Mouse (Mus musculus) thymus, adult 2 months (tissue): ENCODE results near the gene Qrich2. TPM values are rescaled to one million over a fixed set of nuclear protein-coding genes. Genes with fewer than 3 reads are reported as not detected.
"Not testable (repeated sequence)": the region's sequence is repeated elsewhere in the genome, so short reads cannot be mapped to it uniquely, and the experiment has no call there.

Experiments used
- DNase-seq: peaks from one replicate; pipeline ENCODE4 v3.0.0; 2021
- H3K27ac ChIP-seq: fragments of 200-500 bp; 2 replicates; pipeline ENCODE4 v1.5.1; 2012; ENCODE audit warnings: low read length, control low read depth; ENCODE audit not compliant: control insufficient read depth, insufficient read depth
- H3K27me3 ChIP-seq: fragments of 200-500 bp; 2 replicates; pipeline ENCODE4 v1.6.1; 2012; ENCODE audit warnings: mild to moderate bottlenecking, low read length, moderate library complexity, mixed read lengths; ENCODE audit not compliant: control insufficient read depth, insufficient read depth
- H3K36me3 ChIP-seq: fragments of 200-500 bp; 2 replicates; pipeline ENCODE4 v1.6.1; 2012; ENCODE audit warnings: mild to moderate bottlenecking, low read length, moderate library complexity; ENCODE audit not compliant: control insufficient read depth, insufficient read depth
- H3K4me1 ChIP-seq: fragments of 200-500 bp; replicated peaks from 2 replicates; pipeline ENCODE4 v1.6.1; 2012; ENCODE audit warnings: low read length; ENCODE audit not compliant: control insufficient read depth, insufficient read depth
- H3K4me3 ChIP-seq: fragments of 200-500 bp; 2 replicates; pipeline ENCODE4 v1.5.1; 2012; ENCODE audit warnings: mild to moderate bottlenecking, low read length, control low read depth, moderate library complexity; ENCODE audit not compliant: control insufficient read depth, insufficient read depth
- CTCF ChIP-seq: fragments of 200-500 bp; IDR thresholded peaks from 2 replicates; pipeline ENCODE4 v1.5.1; 2012; ENCODE audit warnings: mild to moderate bottlenecking, control low read depth, low read length, moderate library complexity, borderline replicate concordance; ENCODE audit not compliant: control insufficient read depth, poor library complexity, insufficient read depth; ENCODE audit errors: extremely low read depth
- POLR2A ChIP-seq: fragments of 200-500 bp; IDR thresholded peaks from 2 replicates; pipeline ENCODE4 v1.6.1; 2012; ENCODE audit warnings: mild to moderate bottlenecking, low read length, control low read depth, moderate library complexity; ENCODE audit not compliant: control insufficient read depth, poor library complexity, insufficient read depth; ENCODE audit errors: extremely low read depth
- WGBS: fragments of 180-500 bp; shearing (Covaris S2); methylation state at CpG from one replicate; pipeline ENCODE4 v1.1.7; 2018; 5-methylcytosine and 5-hydroxymethylcytosine counted together
- polyA plus RNA-seq: library from polyadenylated mRNA; depleted of rRNA; stranded (reverse); fragments of >200 nt; gene quantifications from 2 replicates; pipeline ENCODE4 v1.2.3, GENCODE M21; 2012

The Qrich2 gene
- polyA plus RNA-seq, 1 experiment: 0.24 TPM

DNA sequence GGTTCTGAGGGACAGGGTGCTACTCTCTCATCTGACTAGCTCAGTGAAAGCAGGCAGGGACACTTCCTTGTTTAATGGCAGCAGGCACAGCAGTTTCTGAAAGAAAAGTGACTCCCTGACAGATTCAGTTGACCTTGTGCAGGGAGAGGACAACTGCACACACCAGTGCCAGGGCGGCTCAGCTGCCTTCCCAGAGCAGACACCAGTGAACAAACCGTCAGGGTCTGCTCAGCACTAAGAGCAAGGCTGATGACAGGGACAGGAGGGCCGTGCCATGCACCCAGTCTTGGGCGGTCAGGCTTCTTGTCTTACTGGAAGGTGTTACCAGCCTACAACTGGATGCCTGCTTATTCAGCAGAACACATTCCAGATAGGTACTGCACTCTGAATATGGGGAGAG lies 4.9 kb upstream of the Qrich2 start:
- H3K27ac ChIP-seq: no peak overlapping the region
- peaks cover 31% of the 10 kb centered on the region for H3K36me3 ChIP-seq
- 95% methylated on average over 4 of the region's 4 CpGs for WGBS
- no peaks in the 10 kb centered on the region for H3K27me3 ChIP-seq
- H3K4me1 ChIP-seq: no peaks in the 10 kb centered on the region
- H3K4me3 ChIP-seq: no peak overlapping the region
- TF ChIP-seq CTCF (no peak), POLR2A (no peak)
- no peak for DNase-seq

DNA sequence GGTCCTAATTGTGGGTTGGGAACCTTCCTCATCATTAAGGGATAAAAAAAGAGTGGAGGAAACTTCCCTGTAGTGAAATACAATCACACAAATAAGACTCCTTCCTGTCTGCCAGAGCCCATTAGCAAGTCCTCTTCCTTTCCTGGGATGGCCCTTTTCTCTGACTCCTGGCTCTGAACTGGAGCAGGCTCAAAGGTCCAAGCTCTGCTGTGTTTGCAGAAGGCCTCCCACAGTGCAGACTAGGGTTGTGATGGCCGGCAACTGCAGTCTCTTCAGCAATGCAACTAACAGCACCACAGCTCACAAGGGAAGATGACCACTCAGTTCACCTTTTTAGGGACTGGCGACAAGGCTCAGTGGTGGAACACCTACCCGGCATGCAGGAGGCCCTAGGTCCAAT lies 4.2 kb upstream of the Qrich2 start:
- Histone ChIP-seq H3K4me1 (no peaks in the 10 kb centered on the region), H3K4me3 (no peak overlapping the region), H3K36me3 (peaks cover 25% of the 10 kb centered on the region), H3K27ac (no peak overlapping the region), H3K27me3 (no peaks in the 10 kb centered on the region)
- DNase-seq: no peak
- TF ChIP-seq POLR2A (no peak), CTCF (no peak)
- WGBS: 99% methylated on average over 3 of the region's 3 CpGs

DNA sequence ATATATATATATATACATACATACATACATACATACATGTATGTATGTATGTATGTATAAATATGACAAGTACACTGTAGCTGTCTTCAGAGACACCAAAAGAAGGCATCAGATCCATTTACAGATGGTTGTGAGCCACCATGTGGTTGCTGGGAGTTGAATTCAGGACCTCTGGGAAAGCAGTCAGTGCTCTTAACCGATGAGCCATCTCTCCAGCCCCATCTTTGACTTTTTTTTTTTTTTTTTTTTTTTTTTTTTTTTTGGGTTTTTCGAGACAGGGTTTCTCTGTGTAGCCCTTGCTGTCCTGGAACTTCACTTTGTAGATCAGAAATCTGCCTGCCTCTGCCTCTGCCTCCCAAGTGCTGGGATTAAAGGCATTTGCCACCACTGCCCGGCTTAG lies 2.3 kb upstream of the Qrich2 start:
- not testable (repeated sequence) for H3K27me3 ChIP-seq, H3K4me1 ChIP-seq, H3K27ac ChIP-seq, H3K4me3 ChIP-seq, DNase-seq
- 80% methylated on average over 3 of the region's 3 CpGs for WGBS
- H3K36me3 ChIP-seq: peaks cover 24% of the 10 kb centered on the region

DNA sequence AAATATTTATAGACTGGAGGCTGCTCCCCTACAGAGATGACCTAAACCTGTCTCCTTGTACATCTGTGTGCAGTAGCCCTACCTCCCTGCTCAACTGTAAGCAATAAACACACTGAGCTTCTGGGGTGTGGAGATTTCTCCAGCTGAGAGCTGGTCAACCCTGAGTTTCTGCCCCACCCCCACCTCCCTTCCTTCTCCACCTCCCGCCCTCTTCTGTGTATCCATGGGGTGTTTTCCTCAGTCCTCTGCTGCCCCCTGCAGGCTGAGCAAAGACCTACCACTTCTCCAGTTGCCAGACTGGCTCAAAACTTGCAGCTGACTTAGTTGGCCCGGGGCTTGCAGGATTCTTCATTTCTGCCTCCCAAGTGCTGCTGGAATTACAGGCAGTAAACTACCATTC lies 2.2 kb downstream of the Qrich2 start:
- WGBS: 2% methylated on average over 2 of the region's 2 CpGs
- H3K4me3 ChIP-seq: no peak overlapping the region
- H3K36me3 ChIP-seq: no peaks in the 10 kb centered on the region
- no peak overlapping the region for H3K27ac ChIP-seq
- TF ChIP-seq POLR2A (no peak), CTCF (peak; percentile 91; the same call in 1 of the 2 replicates)
- peak; percentile 82 for DNase-seq
- no peaks in the 10 kb centered on the region for H3K27me3 ChIP-seq
- H3K4me1 ChIP-seq: no peaks in the 10 kb centered on the region

DNA sequence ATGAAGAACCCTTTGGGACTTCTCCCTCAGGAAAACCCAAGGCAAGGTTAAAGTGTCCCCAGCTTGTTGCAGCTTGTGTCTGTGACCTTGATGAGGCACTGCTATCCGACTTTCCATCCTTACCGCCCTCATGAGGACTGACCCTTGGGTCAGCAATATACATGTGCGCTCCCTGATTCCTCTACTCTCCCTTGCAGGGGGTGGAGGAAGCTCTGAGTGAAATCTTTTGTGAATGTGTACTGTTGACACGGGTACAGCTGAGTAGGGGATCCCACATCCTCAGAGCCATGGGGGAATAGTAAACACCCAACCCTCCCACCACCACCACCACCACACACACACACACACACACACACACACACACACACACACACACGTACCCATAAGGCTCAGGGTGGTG lies 2.7 kb downstream of the Qrich2 start:
- Histone ChIP-seq H3K36me3 (no peaks in the 10 kb centered on the region), H3K4me3 (no peak overlapping the region), H3K27me3 (no peaks in the 10 kb centered on the region), H3K27ac (no peak overlapping the region), H3K4me1 (no peaks in the 10 kb centered on the region)
- DNase-seq: no peak
- WGBS: 68% methylated on average over 5 of the region's 5 CpGs
- TF ChIP-seq POLR2A: no peak
- TF ChIP-seq CTCF: no peak

DNA sequence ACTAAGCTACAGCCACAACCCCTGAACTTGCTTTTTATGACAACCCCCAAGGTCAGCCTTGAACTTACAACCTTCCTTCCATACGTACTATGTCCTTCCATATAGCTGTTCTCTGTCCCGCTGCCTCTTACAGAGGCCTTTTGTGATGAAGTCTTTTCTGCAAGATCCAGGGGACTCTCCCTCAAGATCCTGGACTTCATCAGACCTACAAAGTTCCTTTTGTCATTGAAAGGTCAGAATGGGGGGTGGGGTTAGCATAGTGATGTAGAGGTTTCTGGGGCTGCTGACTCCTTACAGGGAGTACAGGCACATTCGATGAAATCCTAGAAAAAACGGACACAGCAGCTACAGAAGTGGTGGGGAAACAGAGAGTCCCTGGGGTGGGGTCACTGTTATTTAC lies 6.3 kb downstream of the Qrich2 start:
- Histone ChIP-seq H3K27ac (no peak overlapping the region), H3K27me3 (no peaks in the 10 kb centered on the region), H3K36me3 (no peaks in the 10 kb centered on the region), H3K4me1 (no peaks in the 10 kb centered on the region), H3K4me3 (no peak overlapping the region)
- WGBS: 79% methylated on average over 4 of the region's 4 CpGs
- TF ChIP-seq POLR2A (no peak), CTCF (no peak)
- no peak for DNase-seq

DNA sequence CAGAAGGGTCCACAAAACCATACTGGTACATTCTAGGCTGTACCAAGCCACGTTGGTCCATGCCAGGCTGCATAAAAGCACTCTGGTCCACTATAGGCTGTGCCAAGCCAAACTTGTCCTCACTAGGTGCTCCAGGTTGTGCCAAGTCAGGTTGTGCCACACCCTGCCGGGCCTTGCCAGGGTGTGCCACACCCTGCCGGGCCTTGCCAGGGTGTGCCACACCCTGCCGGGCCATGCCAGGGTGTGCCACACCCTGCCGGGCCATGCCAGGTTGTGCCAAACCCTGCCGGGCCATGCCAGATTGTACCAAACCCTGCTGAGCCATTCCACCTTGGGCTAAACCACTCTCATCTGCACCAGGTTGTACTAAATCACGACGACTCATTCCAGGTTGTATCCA lies 9.8 kb downstream of the Qrich2 start:
- H3K4me1 ChIP-seq: no peaks in the 10 kb centered on the region
- H3K36me3 ChIP-seq: no peaks in the 10 kb centered on the region
- H3K27ac ChIP-seq: no peak overlapping the region
- WGBS: 94% methylated on average over 8 of the region's 8 CpGs
- no peak overlapping the region for H3K4me3 ChIP-seq
- no peak for TF ChIP-seq POLR2A
- TF ChIP-seq CTCF: no peak
- no peaks in the 10 kb centered on the region for H3K27me3 ChIP-seq
- no peak for DNase-seq
